Mouse (Mus musculus): Measurements from ENCODE around the gene Cadm1.

DNA sequence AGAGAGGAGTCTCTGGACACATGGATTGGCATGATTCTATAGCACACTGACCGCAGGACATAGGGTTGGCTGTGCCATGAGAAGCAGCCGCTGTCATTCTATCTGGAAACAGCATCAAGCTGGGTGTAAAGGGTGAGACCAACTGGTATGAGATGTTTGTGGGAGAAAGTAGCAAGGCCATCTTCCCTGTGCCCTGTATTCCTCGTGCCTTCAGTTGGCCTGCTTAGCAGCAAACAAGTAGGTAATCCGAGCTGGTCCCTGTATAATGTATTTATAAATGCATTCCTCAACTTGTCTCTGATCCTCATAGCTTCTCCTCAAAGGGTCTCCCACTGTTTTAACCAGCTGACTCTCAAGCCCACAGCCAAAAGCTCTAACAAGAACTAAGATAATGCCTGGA lies 301.4 kb downstream of the Cadm1 start:
- TF ChIP-seq CTCF (IDR thresholded peaks at IDR 0.05; ENCODE audit: extremely low read depth, insufficient read length, insufficient replicate concordance, low read depth, low read length) (no peak), POLR2A (IDR thresholded peaks at IDR 0.05; ENCODE audit: low read depth, low read length) (no peak)
